Mouse (Mus musculus) MEL (cell line): ENCODE data around the gene Mrps21.

Experiments
- CTCF ChIP-seq, 3 experiments: IDR thresholded peaks in 2 of 3; conservative IDR thresholded peaks in 1 of 3; 2 replicates each; pipeline ENCODE4 v1.5.1; 2011 to 2012; ENCODE audit warnings: low read length in 3 of 3, low read depth in 2 of 3, mild to moderate bottlenecking in 2 of 3, improper control_type of control experiment in 1 of 3, inconsistent platforms in 1 of 3, mixed read lengths in 1 of 3, moderate library complexity in 1 of 3; ENCODE audit not compliant: control insufficient read depth in 1 of 3, insufficient read depth in 1 of 3, poor library complexity in 1 of 3, severe bottlenecking in 1 of 3
- GABPA ChIP-seq: IDR thresholded peaks from 2 replicates; pipeline ENCODE4 v1.6.1; 2012; ENCODE audit warnings: low read depth, mild to moderate bottlenecking, inconsistent platforms, low read length, improper control_type of control experiment, moderate library complexity
- KAT2A ChIP-seq: conservative IDR thresholded peaks from 2 replicates; pipeline ENCODE4 v1.6.1; 2012; ENCODE audit warnings: low read depth, low read length, improper control_type of control experiment, inconsistent platforms
- MYC ChIP-seq: IDR thresholded peaks from 2 replicates; pipeline ENCODE4 v1.6.1; 2011; ENCODE audit warnings: low read depth, mild to moderate bottlenecking, low read length, improper control_type of control experiment, moderate library complexity
- TAL1 ChIP-seq: IDR thresholded peaks from 2 replicates; pipeline ENCODE4 v1.6.1; 2012; ENCODE audit warnings: mild to moderate bottlenecking, inconsistent platforms, low read length, moderate library complexity, mixed read lengths
- UBTF ChIP-seq: IDR thresholded peaks from 2 replicates; pipeline ENCODE4 v1.6.1; 2012; ENCODE audit warnings: low read depth, mild to moderate bottlenecking, inconsistent platforms, low read length, improper control_type of control experiment, moderate library complexity, borderline replicate concordance; ENCODE audit not compliant: insufficient read depth

GRCm38 (mm10) chr3:95819351-95819985 lies 51.9 kb downstream of the Mrps21 start:
- TF ChIP-seq GABPA (no peak), MYC (no peak), TAL1 (no peak), CTCF (IDR thresholded peaks at IDR 0.05 in 2 of 3, conservative IDR thresholded peaks at IDR 0.05 in 1 of 3; ENCODE audit: control insufficient read depth in 1 of 3, insufficient read depth in 1 of 3, low read depth in 2 of 3, low read length in 3 of 3, poor library complexity in 1 of 3, severe bottlenecking in 1 of 3) (0 out of 6 replicates have a peak, but pooled peaks of 1 of the 3 experiments have one; percentile 4), KAT2A (no peak), UBTF (peak; percentile 53; the same call in 1 of the 2 replicates)
